Mouse (Mus musculus) c-Kit-positive CD71-positive TER-119-positive erythroid progenitor cells, embryonic 14.5 days (primary cell): Measurements from ENCODE around the gene Ilk.
"Not testable (repeated sequence)": the region's sequence is repeated elsewhere in the genome, so short reads cannot be mapped to it uniquely, and the experiment has no call there.

Experiments
- DNase-seq: peaks from one replicate; pipeline ENCODE4 v3.0.0-alpha.2; 2013; ENCODE audit warnings: low spot score

Gene Ilk

DNA sequence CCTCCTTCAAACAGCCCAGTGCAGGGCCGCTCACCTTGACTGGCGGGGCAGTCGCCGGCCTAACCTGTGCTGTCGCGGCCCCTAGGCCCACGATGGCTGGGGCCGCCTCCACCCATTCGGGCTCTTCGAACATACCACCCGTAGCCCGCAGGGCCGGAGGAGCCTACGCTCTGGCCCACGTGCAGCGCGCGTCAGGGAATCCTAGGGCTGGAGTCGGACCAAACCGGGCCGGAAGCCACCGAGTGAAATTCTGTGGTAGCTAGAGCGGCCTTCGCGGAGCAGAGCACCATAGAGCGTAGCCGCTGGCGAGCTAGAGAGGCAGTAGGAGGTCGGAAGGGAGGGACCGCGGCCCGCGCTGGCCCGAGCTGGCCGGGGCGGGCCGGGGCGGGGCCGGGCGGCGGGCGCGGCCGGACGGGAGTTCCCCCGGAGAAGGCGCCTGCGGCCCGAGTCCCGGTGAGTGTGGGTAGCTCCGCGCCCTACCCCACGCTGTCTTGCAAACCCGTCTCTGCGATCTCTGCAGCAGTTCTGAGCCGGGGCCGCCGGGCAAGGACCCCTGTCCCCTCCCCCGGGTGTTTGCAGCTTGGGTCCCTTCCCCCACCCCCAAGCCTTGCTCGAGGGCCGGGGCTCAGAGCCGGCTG lies at the start of gene Ilk:
Ilk (plus strand) TSS at position 329 of the 638 bp plus-strand sequence.
- DNase-seq, result peak; percentile 87

DNA sequence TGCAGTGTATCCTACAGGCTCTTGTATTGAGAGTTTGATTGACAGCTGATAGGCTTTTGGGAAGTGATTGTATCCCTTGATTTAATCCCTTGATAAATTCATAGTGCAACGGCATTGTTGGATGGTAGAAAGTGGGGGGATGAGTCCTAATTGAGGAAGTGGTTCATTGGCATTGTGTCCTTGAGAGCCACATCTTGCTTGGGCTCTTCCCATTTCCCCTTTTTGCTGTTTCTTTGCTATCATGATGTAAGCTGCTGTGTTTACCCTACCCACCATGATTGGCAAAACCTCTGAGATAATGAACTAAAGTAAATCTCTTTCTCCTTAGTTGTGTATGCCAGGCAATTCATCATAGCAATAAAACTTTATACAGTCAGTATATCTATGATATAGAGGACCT lies 45.5 kb upstream of the Ilk start:
- DNase-seq, result no peak

DNA sequence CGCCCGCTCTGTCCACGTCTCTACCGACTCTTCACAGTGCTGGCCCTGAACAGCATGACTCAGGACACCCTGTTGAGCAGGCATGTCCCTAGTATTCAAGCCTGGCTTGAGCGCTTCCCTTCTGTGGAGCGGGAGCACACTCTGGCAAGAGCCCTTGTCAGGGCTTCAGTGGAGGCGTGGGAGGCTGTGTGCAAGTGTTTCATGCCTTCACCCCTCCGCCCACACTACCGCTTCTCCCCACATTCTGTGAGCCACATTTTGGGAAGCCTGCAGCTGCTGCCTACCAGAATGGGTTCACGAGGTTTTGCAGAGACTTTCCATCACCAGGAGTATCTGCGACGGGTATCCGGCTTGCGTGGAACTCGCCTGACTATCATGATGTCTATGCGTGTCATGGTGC lies 33.2 kb upstream of the Ilk start:
- no peak for DNase-seq

DNA sequence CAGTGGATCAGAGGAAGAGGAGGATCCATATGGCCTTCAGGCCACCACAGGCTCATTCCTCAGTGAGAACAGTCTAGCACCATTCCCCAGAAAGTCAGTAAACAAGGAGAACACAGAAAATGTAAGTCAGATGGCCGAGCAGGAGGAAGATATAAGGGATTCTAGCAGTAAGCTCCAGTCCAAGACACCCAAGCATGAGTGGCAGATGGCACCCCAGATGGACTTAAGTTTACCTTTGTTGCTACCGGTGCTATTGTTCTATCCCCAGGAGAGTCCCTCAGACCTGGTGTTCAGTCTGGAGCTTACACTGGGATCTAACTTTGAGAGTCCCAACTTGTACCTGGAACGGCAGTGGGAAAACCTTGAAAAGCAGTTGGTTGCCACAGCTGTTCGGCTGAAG lies 32.6 kb upstream of the Ilk start:
- DNase-seq, result no peak

DNA sequence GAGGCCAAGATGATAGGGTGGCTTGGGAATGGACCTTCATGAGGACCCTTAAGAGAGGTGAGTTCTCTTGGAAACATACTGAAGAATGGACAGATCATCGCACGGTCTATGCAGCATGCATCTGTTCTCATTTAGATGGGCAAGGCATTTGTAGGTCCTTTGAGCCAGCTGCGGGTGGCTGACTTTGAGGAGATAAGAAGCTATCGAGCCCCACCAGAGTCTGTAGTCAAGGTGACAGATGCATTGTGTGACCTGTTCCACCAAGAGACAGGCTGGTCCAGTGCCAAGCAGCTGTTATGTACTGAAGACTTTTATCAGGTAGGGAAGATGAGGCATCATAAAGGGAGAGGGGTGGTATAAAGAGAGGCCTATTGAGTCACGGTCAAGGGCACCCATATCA lies 27.7 kb upstream of the Ilk start:
- DNase-seq, result peak; percentile 34

DNA sequence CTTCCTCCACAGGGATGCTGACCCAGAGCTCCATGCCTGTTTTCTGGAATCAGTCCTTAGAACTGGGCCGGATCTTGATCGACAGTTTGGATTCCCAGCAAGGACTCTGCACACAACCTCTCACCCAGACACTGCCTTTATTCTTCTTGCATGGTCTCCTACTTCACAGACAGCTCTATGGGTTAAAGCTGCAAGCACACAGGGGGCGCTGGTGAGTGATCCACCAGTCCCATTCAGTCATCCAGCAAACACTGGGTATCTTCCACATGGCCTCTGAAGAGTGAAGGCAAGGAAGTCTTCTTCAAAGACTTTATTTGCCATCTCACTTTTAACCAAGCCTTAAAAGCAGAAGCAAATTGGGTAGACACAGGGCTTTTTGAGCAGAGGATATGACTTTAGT lies 21.0 kb upstream of the Ilk start:
- DNase-seq, result no peak

DNA sequence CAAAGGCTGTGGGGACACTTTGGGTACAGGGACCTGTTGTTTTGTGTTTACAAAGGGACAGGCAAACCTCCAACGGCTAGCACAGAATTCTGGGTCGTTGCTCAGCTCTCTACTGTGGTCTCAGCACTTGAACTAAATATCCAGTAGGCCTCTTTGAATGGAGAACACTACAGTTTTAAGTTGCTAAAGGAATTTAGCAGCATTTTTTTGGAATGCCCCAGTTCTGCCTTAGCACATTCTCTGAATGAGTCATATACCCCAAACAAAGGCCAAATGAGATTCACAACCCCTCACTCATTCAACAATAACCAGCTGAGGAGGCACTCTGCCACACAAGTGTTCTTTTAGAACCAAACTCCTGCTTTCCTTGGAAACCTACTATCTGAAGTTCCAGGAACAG lies 14.5 kb upstream of the Ilk start:
- no peak for DNase-seq

DNA sequence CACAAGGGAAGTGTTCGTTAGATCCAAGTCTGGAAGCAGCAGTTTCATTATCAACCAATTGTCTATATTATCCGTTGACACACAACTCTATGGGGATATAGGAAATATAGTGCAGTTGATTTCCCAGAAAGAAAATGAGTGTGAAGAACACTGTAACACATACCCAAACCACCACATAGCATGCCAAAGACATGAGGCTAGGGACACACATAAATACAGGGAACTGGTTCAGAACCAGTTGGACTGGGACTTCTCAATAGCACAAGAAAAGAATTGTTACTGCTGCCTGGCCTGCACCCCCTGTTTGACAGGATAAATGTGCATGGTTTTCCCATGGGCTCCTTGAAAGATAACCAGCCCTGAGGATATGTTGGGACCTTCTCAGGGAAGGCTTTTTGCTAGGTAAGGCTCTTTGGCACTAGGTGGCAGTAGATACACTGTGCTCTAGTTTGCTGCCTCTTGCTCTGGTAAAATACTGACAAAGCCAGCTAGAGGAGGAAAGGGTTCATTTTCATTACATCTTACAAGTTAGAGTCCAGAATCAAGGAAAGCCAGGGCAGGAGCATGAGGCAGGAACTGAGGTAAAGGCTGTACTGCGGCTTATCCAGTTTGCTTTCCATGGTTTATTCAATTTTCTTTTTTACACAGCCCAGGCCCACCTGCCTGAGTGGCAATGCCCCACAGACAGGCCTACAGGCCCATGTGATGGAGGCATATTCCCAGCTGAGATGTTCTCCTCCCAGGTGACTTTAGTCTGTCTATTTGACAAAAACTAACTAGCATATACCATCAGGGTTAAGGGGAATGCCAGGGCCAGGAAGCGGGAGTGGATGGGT lies 10.0 kb upstream of the Ilk start:
- peak; percentile 54 for DNase-seq

DNA sequence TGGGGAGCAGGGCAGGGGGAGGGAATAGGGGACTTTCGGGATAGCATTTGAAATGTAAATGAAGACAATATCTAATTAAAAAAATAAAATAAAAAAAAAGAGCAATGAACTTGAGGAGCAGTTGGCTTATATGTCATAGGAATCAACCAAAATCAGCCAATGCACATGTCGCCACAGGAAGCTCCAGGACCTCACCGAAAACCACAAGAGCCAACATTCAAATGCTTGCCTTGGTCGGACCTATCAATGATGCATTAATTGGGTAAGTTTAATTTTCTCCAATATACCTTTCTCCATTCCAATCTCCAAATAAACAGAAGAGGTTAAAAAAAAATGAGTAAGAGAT lies 9.4 kb upstream of the Ilk start:
- DNase-seq, result no peak

DNA sequence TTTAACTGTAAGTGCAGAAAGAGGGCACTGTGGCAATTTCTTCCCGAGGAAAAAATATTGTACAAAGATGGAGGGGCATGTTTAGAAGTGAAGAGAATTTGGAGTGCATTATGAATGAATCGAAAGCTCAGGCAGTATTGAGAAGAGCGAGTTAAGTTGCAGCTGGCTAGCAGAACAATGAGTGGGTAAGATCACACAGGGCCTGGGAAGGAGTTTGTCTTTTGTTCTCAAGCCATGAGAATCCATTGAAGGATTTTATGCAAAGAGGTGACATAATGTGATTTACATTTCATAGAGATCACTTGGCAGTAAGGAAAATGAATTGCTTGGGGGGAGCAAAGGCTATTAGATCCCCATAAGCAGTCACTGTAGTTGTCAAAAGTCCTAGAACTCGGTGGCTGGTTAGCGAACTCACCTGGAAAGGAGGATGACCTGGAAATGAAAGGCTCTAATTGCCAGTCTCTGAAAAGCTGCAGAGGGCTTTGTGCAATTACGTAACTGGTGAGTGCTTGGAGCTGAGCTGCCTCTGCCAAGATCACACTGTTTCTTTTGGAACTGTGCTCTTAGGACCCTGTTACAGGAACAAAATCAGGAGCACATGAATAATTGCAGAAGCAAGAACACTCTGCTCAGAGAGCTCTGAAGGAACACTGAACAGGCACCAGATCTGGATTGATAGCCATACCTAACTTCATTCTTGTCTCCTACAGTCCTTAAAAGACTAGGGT lies 7.5 kb upstream of the Ilk start:
- no peak for DNase-seq

DNA sequence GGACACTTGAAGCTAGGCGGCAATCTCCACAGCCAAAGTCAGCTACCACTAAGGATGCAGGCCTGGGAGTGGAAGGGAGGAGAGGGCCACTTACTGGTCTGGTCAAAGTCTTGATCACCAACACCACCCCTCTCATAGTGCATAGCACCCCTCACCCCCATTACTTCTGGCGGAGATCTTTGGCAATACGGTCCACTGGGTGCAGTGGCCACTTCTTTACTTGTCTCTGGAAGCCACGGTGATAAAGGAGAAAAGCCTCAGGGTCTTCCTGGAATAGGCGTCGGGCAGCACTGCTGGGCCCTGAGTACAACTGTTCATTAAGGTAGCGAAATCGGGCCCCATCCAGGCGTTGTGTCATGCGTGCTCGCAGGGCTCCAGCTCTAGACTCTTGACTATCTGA lies 2.6 kb upstream of the Ilk start:
- no peak for DNase-seq

DNA sequence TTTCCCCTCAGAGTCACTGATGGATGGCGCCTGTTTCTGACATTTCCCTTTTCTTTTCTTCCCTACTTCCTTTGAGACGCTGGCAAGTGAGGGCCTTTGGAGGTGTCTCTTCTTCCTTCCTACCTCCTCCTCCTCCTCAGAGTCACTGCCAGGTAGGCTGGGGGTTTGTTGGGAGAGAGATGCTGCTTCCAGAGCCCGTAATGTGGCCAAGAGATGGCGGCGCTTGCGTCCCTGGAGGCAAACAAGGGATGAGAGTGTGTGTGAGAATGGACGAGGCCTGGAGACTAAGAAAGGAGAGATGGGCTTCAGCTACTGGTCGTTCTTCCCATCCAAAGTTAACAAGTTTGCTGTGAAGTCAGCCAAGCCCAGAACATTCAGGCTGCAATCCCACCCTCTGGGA lies 1.6 kb upstream of the Ilk start:
- no peak for DNase-seq

DNA sequence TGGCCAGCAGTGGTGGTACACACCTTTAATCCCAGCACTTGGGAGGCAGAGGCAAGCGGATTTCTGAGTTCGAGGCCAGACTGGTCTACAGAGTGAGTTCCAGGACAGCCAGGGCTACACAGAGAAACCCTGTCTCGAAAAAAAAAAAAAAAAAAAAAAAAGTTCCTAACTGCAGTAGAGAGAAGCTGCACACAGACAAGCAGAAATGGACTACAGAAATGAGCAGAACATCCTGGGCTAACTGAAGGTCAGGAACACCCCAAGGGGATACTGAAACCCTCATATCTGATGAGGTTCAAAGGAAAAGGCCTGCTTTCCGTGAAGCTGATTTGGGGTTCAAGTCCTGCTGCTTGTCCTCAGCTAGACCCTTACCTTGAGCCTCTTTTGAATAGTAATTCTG lies 928 bp upstream of the Ilk start:
- DNase-seq, result not testable (repeated sequence)

DNA sequence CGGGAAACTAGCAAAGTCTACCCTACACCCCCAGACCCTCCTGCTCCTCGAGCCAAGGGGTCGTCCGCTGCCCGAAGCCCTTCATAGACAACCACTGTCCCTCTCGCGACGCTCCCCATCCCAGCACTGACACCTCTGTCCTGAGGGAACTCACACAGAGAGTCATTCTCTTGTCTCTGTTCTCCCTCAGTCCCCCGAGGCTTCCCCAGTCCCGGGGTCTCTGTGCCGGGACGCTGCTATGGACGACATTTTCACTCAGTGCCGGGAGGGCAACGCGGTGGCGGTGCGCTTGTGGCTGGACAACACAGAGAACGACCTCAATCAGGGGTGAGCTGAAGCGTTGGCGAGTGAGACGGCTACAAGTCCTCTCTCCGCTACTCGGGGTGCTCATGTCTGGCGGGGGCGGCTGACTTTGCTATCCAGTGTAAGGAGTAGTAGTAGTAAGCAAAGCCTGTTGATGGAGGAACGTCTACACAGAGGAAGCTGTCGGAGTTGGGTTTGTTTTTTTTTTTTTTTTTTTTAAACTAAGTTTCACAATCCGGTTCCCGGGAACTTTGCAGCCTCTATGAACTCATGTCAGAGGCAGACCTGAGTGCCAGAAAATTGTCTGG lies 624 bp downstream of the Ilk start, which contains the start of gene Rrp8:
Rrp8 (minus strand) TSS at position 475 of the 611 bp plus-strand sequence.
- DNase-seq, result peak; percentile 42

DNA sequence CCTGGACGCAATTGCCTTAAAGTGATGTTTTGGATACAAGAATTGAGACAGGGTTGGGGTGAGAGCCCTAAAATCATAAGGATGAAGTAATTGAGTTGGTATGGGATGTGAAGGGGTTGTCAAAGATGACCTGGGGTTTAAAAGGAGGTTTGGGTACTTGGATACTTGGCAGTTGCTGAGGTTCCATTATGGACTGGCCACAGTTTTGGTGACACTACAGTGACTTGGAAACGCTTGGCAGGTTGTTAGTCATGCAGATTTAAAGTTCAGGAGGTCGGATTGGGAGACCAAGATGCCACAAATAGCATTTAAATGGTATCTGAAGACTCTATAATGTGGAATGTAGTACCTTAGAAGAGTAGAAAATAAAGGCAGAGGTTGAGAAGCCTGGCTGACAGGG lies 1.3 kb downstream of the Ilk start:
- no peak for DNase-seq

DNA sequence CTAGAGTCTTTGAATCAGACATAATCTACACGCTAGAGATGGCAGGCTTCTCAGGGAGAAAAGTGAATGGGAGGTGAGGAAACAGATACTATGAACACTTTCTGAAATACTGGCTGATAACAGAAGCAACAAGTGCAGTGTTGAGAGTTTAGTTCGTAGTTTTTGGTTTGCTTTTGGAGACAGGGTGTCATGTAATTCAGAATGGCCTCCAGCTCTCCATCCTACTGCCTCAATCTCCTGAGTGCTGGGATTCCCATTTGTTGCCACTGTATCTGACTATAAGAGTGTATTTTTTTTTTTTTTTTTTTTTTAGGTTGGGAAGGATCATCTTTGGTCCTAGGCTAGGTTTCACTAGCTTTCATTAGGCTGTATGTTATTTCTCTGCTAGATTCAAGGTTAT lies 1.9 kb downstream of the Ilk start:
- no peak for DNase-seq

DNA sequence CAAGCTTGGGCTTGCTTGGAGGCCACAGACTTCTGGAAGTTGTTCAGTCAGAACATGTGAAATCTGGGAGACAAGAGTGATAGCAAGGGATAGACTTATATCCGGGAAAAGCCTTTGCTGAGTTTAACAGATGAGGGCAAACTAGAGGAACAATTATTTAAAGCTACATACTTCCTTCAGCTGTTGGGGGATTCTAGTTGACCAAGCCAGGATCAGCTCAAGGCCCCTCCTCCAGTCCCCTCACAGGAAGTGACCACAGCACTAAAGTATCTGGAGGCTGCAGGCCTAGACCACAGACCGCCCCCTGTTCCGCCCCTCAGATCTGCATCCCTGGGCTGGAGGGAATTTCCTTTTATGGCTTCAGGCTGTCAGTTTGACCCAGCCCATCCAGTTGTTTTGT lies 2.6 kb downstream of the Ilk start:
- no peak for DNase-seq

DNA sequence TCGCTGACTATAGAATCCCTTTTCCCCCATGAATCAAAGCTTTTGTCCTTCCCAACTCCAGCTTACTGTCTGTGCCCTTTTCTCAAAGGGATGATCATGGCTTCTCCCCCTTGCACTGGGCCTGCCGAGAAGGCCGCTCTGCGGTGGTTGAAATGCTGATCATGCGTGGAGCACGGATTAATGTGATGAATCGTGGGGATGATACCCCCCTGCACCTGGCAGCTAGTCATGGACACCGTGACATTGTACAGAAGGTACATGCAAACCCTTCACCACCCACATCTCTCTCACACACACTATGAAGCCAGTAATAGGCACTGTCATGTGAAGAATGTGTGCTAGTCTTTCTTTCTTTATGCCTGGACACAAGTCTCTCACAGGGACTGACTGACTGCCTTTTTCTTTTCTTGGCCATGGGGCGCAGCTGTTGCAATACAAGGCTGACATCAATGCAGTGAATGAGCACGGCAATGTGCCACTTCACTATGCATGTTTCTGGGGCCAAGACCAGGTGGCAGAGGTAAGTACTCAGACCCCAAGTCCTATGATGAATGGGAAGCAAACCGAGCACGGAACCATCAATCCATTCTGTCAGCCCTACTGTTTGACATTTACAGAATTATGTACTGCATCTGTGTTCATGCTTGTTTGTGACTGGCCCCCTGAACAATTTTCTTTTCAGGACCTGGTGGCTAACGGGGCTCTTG lies 3.9 kb downstream of the Ilk start:
- DNase-seq, result no peak

DNA sequence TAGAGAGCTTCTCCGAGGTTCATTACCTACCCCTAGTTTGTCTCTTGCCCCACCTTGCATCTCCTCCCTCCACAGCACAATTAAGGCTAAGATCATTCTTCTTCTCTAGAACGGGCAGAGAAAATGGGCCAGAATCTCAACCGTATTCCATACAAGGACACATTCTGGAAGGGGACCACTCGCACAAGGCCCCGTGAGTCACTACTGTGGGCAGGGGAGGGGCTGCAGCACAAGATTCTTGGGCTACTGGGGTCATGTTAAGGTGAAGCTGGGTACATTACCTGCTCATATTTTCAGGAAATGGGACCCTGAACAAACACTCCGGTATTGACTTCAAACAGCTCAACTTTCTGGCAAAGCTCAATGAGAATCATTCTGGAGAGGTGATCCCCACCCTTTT lies 4.5 kb downstream of the Ilk start:
- DNase-seq, result no peak

DNA sequence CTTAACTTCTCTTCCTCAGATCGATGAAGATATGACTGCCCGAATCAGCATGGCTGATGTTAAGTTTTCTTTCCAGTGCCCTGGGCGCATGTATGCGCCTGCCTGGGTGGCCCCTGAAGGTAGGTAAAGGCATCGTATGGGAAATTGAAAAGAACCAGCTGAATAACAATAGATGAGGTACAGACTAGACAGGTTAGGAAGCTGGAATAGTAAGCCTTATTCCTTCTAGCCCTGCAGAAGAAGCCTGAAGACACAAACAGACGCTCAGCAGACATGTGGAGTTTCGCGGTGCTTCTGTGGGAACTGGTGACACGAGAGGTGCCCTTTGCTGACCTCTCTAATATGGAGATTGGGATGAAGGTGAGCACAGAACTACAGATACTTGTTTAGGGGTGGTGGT lies 5.6 kb downstream of the Ilk start:
- DNase-seq, result no peak

DNA sequence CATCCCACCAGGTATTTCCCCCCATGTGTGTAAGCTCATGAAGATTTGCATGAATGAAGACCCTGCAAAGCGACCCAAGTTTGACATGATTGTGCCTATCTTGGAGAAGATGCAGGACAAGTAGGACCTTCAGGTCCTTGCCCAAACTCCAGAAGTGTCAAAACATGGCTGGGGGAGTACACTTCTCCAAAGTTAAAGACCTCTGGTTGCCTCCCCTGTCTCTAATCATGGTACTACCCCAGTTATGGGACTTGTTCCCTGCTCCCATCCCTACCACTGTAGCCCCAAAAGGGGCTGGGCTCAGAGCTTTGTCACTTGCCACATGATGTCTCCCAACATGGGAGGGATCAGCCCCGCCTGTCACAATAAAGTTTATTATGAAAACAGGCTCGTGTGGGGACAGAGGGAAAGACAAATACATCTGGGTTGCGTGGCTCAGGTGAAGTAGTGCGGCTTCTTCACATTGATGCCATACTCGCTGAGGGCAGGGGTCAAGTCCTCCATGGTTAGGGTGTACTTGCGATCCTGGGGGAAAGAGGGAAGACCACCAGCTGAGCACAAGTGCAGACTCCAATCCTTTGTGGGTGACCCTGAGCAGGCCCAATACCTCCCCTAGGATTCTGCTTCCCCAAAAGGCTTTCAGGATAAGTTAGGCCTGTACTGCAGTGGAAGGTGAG lies 6.3 kb downstream of the Ilk start:
- DNase-seq, result not testable (repeated sequence)
